Mouse (Mus musculus) embryonic fibroblast, embryonic 13.5 days (primary cell): ENCODE results near the gene Nemp1.

ENCODE experiments used
- CTCF ChIP-seq: IDR thresholded peaks from 2 replicates; pipeline ENCODE4 v1.5.1; 2011; ENCODE audit warnings: mild to moderate bottlenecking, control low read depth, low read length, moderate library complexity, borderline replicate concordance; ENCODE audit not compliant: insufficient read depth
- POLR2A ChIP-seq: IDR thresholded peaks from 2 replicates; pipeline ENCODE4 v1.6.1; 2011; ENCODE audit warnings: low read depth, mild to moderate bottlenecking, control low read depth, low read length, moderate library complexity

- TF ChIP-seq CTCF, result no peak
- TF ChIP-seq POLR2A, result no peak
Observed at GRCm38 (mm10) chr10:127724178-127724577, 57.5 kb downstream of the Nemp1 start, which contains the start of gene Tac2.
